Mouse (Mus musculus) urinary bladder, postnatal 14 days (tissue): Measurements from ENCODE around the gene Csnk1g2.
A peak's percentile ranks its signal among the peaks of the same experiment; 100 is the strongest.

ENCODE experiments used
- DNase-seq: peaks from one replicate; pipeline ENCODE4 v3.0.0; 2021; ENCODE audit warnings: low spot score

Csnk1g2 gene

GRCm38 (mm10) chr10:80680260-80680696, 57.6 kb downstream of the Csnk1g2 start:
- DNase-seq: no peak

GRCm38 (mm10) chr10:80682003-80682402, 59.4 kb downstream of the Csnk1g2 start:
- no peak for DNase-seq

GRCm38 (mm10) chr10:80683647-80684046, 61.0 kb downstream of the Csnk1g2 start:
- no peak for DNase-seq

- peak; percentile 79 for DNase-seq
Measured at GRCm38 (mm10) chr10:80684214-80684613, 61.6 kb downstream of the Csnk1g2 start.

GRCm38 (mm10) chr10:80684984-80685383, 62.3 kb downstream of the Csnk1g2 start:
- DNase-seq: no peak

GRCm38 (mm10) chr10:80686617-80687016, 64.0 kb downstream of the Csnk1g2 start:
- DNase-seq: no peak

- peak; percentile 80 for DNase-seq
Measured at GRCm38 (mm10) chr10:80687850-80688249, 65.2 kb downstream of the Csnk1g2 start.
